Mouse (Mus musculus): ENCODE measurements at regions not wholly inside any gene's neighbourhood (a gene's known extent, or its start where the extent isn't known, plus 50 kb on each side); places are given as distances from the start of the nearest gene placed in this dataset.

DNA sequence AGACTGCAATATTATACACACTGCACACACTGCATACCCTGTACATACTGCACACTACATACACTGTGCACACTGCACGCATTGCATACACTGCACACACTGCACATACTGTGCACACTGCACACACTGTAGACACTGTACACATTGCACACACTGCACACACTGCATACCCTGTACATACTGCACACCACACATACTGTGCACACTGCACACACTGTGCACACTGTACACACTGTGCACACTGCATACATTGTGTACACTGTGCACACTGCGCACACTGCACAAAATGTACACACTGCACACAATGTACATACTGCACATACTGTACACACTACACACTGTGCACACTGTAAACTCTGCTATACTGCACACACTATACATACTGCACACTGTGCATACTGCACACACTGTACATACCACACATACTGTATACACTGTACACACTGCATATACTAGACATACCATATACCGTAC, 405.1 kb downstream of the Rnd3 start:
- TF ChIP-seq CTCF (IDR thresholded peaks at IDR 0.05; ENCODE audit: control insufficient read depth, insufficient read depth, insufficient replicate concordance, low read depth, low read length) (no peak), POLR2A (IDR thresholded peaks at IDR 0.05; ENCODE audit: control insufficient read depth, low read depth, low read length) (no peak)

Measured in testis, adult 2 months (tissue).